Mouse (Mus musculus) forebrain, postnatal 0 days (tissue): ENCODE measurements around the gene Pdcd5. TPM values are rescaled to one million over a fixed set of nuclear protein-coding genes. Genes with fewer than 3 reads are reported as not detected.

Experiments
- ATAC-seq: fragments of 200-750 bp; cut with Nextera tagmentation; 2 replicates; pipeline ENCODE4 v1.8.0; 2017; ENCODE audit warnings: mild to moderate bottlenecking, moderate library complexity
- DNase-seq: peaks from one replicate; pipeline ENCODE4 v3.0.0-alpha.2; 2015
- H3K27ac ChIP-seq: fragments of 300-500 bp; sonication (generic); 2 replicates; pipeline ENCODE4 v1.5.1; 2014; ENCODE audit warnings: low read depth, mild to moderate bottlenecking, antibody characterized with exemption, low read length, moderate library complexity, mixed read lengths
- H3K27me3 ChIP-seq: fragments of 300-500 bp; sonication (generic); 2 replicates; pipeline ENCODE4 v1.6.1; 2014; ENCODE audit warnings: mild to moderate bottlenecking, low read length, mixed read lengths; ENCODE audit not compliant: insufficient read depth
- H3K36me3 ChIP-seq: fragments of 300-500 bp; sonication (generic); 2 replicates; pipeline ENCODE4 v1.6.1; 2014; ENCODE audit warnings: mild to moderate bottlenecking, moderate library complexity; ENCODE audit not compliant: insufficient read depth
- H3K4me1 ChIP-seq: fragments of 300-500 bp; sonication (generic); 2 replicates; pipeline ENCODE4 v1.6.1; 2014; ENCODE audit warnings: antibody characterized with exemption; ENCODE audit not compliant: insufficient read depth
- H3K4me2 ChIP-seq: fragments of 300-500 bp; sonication (generic); 2 replicates; pipeline ENCODE4 v1.6.1; 2014; ENCODE audit warnings: low read depth, mild to moderate bottlenecking, moderate library complexity
- H3K4me3 ChIP-seq: fragments of 300-500 bp; sonication (generic); 2 replicates; pipeline ENCODE4 v1.5.1; 2014; ENCODE audit warnings: low read depth, low read length, mixed read lengths
- H3K9ac ChIP-seq: fragments of 300-500 bp; sonication (generic); 2 replicates; pipeline ENCODE4 v1.6.1; 2014; ENCODE audit warnings: mild to moderate bottlenecking
- H3K9me3 ChIP-seq: fragments of 300-500 bp; sonication (generic); 2 replicates; pipeline ENCODE4 v1.6.1; 2016; ENCODE audit warnings: low read length
- CTCF ChIP-seq: sonication (generic); IDR thresholded peaks from 2 replicates; pipeline ENCODE4 v1.5.1; 2016; ENCODE audit warnings: antibody characterized with exemption, control low read depth, low read depth
- WGBS: fragments of 180-500 bp; shearing (Covaris S2); extraction: QIAGEN DNeasy Blood & Tissue Kit; methylation state at CpG from one replicate; pipeline ENCODE4 v1.1.7; 2014; 5-methylcytosine and 5-hydroxymethylcytosine counted together
- polyA plus RNA-seq: library from polyadenylated mRNA; unstranded; fragments of >200 nt; fragmentation: Nextera tagmentation; extraction: Ambion mirVana; gene quantifications from 2 replicates; pipeline ENCODE4 v1.2.1, GENCODE M21; 2015
- total RNA-seq: library from RNA; depleted of rRNA; stranded (reverse); fragments of >200 nt; gene quantifications from 2 replicates; pipeline ENCODE4 v1.2.3, GENCODE M21; 2014

Gene Pdcd5
- total and polyA plus RNA-seq, 2 experiments from 2014 or later = 91.6 to 228 TPM

- H3K9me3 ChIP-seq = no peaks in the 10 kb centered on the region
- peak overlapping the region; percentile 78 for H3K27ac ChIP-seq
- H3K36me3 ChIP-seq = peaks cover 31% of the 10 kb centered on the region
- TF ChIP-seq CTCF = peak; percentile 16; the same call in 1 of the 2 replicates
- no peaks in the 10 kb centered on the region for H3K27me3 ChIP-seq
- H3K4me3 ChIP-seq = peak overlapping the region; percentile 79
- DNase-seq = peak; percentile 47
- H3K9ac ChIP-seq = peak overlapping the region; percentile 89
- WGBS = 15% methylated on average over 34 of the region's 34 CpGs
- no peaks in the 10 kb centered on the region for H3K4me1 ChIP-seq
- peak; percentile 56 for ATAC-seq
- peak overlapping the region; percentile 63 for H3K4me2 ChIP-seq
These were observed 822 bp downstream of the Pdcd5 start for GRCm38 (mm10) chr7:35646317-35647081.

GRCm38 (mm10) chr7:35640072-35640471 lies 7.2 kb downstream of the Pdcd5 start:
- Histone ChIP-seq H3K36me3 (peaks cover 74% of the 10 kb centered on the region), H3K4me1 (no peaks in the 10 kb centered on the region), H3K27ac (no peak overlapping the region), H3K4me2 (no peak overlapping the region), H3K4me3 (no peak overlapping the region), H3K9ac (no peak overlapping the region), H3K27me3 (no peaks in the 10 kb centered on the region), H3K9me3 (no peaks in the 10 kb centered on the region)
- TF ChIP-seq CTCF = no peak
- DNase-seq (no peak), ATAC-seq (no peak)
- WGBS = 84% methylated on average over 6 of the region's 6 CpGs

GRCm38 (mm10) chr7:35636874-35637273 lies 10.4 kb downstream of the Pdcd5 start:
- Histone ChIP-seq H3K4me3 (no peak overlapping the region), H3K9me3 (no peaks in the 10 kb centered on the region), H3K4me1 (no peaks in the 10 kb centered on the region), H3K27me3 (no peaks in the 10 kb centered on the region), H3K4me2 (no peak overlapping the region), H3K27ac (no peak overlapping the region), H3K9ac (no peak overlapping the region), H3K36me3 (peaks cover 57% of the 10 kb centered on the region)
- 94% methylated on average over 9 of the region's 9 CpGs for WGBS
- DNase-seq (no peak), ATAC-seq (no peak)
- no peak for TF ChIP-seq CTCF

- Histone ChIP-seq H3K36me3 (peaks cover 55% of the 10 kb centered on the region), H3K9me3 (no peaks in the 10 kb centered on the region), H3K4me3 (no peak overlapping the region), H3K9ac (no peak overlapping the region), H3K27ac (no peak overlapping the region), H3K4me2 (no peak overlapping the region), H3K4me1 (no peaks in the 10 kb centered on the region), H3K27me3 (no peaks in the 10 kb centered on the region)
- peak; percentile 73 for TF ChIP-seq CTCF
- ATAC-seq (peak; percentile 29; the same call in 1 of the 2 replicates), DNase-seq (peak; percentile 73)
- WGBS = 68% methylated on average over 6 of the region's 6 CpGs
These were observed 11.1 kb downstream of the Pdcd5 start for GRCm38 (mm10) chr7:35636229-35636628.

- no peaks in the 10 kb centered on the region for H3K4me1 ChIP-seq
- H3K4me3 ChIP-seq = no peak overlapping the region
- peaks cover 68% of the 10 kb centered on the region for H3K36me3 ChIP-seq
- 71% methylated on average over 5 of the region's 5 CpGs for WGBS
- no peaks in the 10 kb centered on the region for H3K9me3 ChIP-seq
- peak; percentile 71 for TF ChIP-seq CTCF
- no peak for ATAC-seq
- no peaks in the 10 kb centered on the region for H3K27me3 ChIP-seq
- H3K27ac ChIP-seq = no peak overlapping the region
- no peak overlapping the region for H3K4me2 ChIP-seq
- no peak overlapping the region for H3K9ac ChIP-seq
- peak; percentile 28 for DNase-seq
These were observed 18.8 kb downstream of the Pdcd5 start for GRCm38 (mm10) chr7:35628496-35628895.

- Histone ChIP-seq H3K4me1 (no peaks in the 10 kb centered on the region), H3K36me3 (peaks cover 79% of the 10 kb centered on the region), H3K9me3 (no peaks in the 10 kb centered on the region), H3K4me3 (no peak overlapping the region), H3K4me2 (no peak overlapping the region), H3K27me3 (no peaks in the 10 kb centered on the region), H3K9ac (no peak overlapping the region), H3K27ac (no peak overlapping the region)
- 93% methylated on average over 10 of the region's 10 CpGs for WGBS
- DNase-seq (no peak), ATAC-seq (no peak)
- no peak for TF ChIP-seq CTCF
These were observed 19.9 kb downstream of the Pdcd5 start for GRCm38 (mm10) chr7:35627371-35627770.

GRCm38 (mm10) chr7:35626038-35626437 lies 21.3 kb downstream of the Pdcd5 start:
- ATAC-seq (no peak), DNase-seq (no peak)
- Histone ChIP-seq H3K36me3 (peaks cover 80% of the 10 kb centered on the region), H3K9me3 (no peaks in the 10 kb centered on the region), H3K4me1 (no peaks in the 10 kb centered on the region), H3K27ac (no peak overlapping the region), H3K4me3 (no peak overlapping the region), H3K9ac (no peak overlapping the region), H3K4me2 (no peak overlapping the region), H3K27me3 (no peaks in the 10 kb centered on the region)
- TF ChIP-seq CTCF = peak; percentile 36
- 97% methylated on average over 5 of the region's 5 CpGs for WGBS
